Mouse (Mus musculus) naive thymus-derived CD4-positive, alpha-beta T cell, adult 2 months (primary cell): ENCODE data around the gene Sema5a.

Source experiments
- DNase-seq: peaks from one replicate; pipeline ENCODE4 v3.0.0-alpha.2; 2011; ENCODE audit warnings: low read depth

The Sema5a gene

DNA sequence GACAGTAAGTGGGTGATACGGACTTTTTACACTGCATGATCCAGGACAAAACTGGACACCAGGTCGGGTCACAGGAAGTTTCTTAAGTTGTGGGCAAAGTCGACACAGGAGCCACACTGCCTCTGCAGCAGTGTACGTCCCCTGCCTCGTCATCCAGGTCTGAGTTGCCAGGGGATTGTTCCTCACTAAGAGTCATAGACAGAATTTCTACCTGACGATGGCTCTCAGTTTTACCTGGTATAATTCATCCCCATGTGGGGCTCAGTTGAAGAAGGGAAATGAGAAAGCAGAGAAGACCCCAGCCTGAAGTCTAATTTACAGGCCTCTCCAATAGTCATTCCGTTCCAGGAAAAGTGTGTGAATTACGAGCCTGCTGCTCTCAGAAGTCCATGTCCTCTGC lies 66.2 kb downstream of the Sema5a start:
- DNase-seq: no peak

DNA sequence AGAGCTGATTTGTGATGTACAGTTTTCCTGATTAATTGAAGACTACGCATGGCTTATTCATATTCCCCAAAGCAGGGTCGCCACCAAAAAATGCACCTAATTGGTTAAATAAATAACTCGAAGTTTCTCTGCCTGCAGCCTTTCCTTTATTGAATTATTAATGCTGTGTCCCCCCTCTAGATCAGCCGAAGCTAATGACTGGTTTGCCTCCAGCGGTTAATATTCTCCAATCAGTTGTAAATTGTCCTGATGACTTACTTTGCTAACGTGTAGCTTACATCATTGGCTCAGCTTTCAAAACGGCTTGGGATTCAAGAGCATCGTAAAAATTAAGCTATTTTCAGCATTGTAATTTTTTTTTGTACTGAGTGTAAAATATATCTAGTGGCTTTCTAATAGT lies 66.7 kb downstream of the Sema5a start:
- DNase-seq: no peak

DNA sequence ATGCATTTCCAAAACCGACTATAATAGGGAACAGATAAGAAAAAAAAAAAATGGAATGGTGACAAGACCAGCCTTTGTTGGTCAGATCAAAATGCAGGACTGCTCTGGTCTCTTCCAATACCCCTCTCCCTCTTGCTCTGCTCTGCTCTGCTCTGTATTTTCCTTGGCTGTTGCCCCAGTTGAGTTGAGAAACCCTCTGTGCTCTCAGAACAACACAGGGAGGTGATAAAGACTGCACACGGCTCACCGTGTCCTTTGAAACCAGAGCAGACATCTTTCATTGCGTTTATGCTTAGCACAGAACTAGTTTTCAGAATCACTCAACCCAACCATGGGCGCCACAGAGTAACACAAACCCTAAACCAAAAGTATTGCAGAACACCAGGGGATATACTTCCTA lies 72.5 kb downstream of the Sema5a start:
- DNase-seq: no peak

DNA sequence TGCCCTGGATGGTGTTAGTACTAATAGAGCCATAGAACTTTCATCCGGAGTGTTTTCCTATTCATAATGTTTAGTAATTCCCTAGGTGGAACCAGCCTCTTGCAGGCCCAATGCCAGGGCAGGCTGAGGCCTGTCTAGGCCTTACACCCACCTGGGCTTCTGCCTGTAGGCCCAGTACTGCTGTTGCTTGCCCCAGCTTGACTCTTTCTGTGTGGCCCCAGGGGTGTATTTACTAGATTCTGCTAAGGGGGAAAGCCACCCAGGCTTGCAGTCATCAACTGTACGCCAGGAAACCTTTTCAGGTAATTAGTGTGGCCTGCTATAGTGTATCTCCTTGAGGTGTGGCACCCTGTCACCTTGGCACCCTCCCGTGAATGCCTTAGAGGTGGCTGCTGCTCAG lies 76.1 kb downstream of the Sema5a start:
- no peak for DNase-seq

DNA sequence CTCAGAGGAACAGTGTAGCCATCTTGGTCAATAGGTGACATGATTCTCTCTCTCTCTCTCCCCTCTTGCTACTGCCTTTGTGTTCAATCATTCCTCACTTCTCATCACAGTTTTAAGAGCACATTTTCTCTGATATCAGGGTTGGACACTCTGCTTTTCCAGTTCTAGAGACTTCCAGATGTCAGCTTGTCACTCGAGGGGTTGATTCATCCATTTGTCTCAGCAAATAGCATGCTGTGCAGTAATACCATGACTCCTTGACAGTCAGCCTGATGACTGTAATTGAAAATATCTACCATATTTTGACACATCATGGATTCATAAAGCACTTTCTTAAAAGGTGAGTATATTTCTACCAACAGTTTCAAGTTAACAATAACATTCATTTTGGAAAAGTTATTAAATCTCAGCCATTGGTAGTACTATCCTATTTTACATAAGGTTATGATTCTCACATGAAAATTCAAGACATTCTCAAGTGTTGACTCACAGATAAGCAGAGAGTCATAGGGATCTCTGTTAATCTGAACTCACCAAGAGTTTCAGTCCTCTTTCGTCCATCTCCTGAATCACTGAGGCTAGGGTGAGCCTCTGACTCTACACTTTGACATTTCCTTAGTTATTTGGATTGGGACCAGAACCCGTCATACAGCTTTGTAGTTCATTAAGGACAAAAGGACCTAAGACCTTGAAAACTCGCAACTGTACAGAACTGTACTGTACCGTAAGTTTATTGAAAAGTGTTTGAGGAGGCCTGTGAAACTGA lies 78.0 kb downstream of the Sema5a start:
- no peak for DNase-seq

DNA sequence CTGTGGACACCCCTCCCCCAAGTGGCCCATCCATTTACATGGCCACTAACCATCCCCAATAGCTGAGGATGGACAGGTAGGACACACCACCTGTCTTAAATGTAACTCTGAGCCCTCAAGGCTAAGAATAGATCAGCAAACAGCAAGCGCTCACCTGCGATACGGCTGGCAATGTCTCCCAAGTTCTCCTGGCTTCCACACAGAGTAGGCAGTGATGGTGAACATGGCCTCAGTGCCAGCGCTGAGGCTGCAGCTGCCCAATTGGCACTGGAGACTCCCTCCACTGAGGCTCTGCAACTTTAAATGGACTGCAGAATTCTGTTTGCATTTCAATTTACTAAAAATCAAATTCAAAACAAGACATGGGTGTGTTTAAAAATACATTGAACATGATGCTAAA lies 78.6 kb downstream of the Sema5a start:
- DNase-seq: no peak

DNA sequence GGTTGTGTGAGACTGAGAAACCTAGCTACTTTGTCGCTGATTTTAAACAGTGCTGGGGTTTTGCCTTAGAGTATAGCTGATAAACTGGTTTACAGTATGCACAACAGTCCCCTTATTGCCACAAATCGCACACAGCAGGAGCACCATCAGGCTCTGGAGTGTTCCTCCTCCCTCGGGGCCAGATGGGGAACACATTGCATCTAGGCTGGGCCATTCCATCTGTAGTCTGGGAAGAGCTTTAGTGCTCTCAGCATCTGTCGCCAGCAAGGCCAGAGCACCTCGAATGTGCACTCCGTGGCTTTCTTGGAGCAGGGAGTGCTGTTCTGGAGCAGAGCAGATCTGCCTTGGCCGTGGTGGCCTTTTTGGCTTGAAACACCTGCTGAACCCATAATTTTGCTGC lies 79.5 kb downstream of the Sema5a start:
- no peak for DNase-seq

DNA sequence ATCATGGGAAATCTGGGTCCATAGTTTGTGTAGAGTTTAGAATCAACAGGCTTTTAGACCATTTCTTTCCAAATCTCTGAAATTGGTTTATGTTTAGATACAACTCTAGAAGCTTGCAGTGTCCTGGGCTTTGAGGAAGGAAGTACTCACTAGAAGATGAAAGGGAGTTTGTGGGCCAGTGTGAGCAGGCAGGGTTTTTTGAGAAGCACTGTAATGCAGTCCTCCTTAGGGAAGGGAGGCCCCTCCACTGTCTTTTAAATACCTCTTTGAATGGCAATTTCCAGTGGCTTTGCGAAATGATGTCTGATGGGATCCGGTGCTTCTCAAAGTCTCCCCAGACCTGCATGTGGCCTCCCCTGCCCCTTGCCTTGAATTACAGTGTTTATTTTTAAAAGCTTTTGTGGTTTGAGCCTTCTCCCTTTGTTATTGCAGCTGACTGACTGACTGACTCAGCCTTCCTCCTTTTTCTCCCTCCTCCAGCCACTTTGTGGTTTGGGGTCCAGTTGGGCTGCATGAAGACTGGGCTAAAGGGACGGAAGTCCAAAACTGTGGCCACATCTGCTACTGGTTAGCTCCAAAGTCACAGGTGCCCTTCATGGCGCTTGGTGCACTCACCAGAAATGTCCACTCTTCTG lies 83.9 kb downstream of the Sema5a start:
- DNase-seq: no peak

DNA sequence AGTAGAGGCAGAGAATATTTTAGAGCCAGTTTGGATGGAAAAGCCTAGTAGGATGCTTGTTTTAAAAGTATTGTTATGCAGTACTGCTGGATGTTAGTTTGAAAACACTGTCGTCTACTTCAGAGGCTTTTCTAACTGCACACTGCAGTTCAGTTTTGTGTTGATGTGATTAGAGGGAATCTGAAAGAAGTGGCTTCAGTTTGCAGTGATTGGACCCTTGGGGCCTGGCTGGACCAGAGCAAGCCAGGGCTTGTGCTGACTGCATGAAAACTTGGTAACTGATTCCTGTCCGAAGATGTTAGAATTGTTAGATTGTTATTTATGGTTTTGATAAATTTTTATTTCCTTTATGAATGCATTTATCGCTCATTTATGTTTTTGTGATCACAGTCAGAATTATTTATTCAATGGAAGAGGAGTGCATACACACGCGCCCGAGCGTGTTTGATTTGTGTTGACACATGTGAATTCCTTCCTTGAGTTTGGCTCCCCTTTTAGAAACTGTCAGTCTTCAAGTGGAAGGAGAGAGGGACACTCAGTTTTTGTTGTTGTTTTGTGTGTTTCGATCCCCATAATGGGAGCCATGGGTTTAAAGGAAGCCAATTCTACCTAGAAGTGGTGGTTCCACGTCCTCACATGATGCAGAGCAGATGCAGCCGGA lies 85.2 kb downstream of the Sema5a start:
- DNase-seq: no peak

DNA sequence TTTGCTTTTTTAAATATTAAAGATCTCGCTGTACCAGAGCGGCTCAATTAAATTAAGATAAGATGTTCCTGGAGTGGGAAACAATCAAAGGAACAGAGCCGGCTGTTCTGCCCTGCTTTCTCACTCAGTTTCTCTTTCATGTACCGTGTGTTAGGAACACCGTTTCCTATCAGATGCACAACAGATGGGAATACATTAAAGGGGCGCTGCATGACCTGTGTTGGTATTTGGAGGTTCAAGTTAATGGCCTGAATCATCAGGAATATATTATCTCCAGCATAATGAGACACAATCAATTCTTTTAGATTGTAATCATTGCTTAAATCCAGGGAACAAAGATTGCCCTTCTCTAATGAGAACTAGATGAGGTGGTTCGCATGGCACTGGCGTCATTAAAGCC lies 85.8 kb downstream of the Sema5a start:
- no peak for DNase-seq

DNA sequence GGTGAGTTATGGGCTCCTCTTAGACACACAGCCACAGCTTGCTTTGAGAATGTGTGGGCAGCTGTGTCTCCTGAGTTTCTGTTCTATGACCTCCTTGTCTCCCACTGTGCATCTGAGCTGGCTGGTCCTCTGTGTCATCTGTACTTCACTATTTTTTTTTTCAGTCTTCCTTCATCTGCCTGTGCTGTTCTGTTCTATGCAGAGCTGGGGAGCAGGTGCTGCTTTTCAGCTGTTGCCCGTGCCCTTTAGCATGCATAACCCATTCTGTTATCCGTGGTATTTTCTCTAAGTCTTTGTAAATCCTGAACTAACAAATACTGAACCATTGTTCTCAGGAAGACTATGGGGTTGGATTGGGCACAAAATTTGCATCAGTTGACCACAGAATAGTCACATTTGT lies 86.4 kb downstream of the Sema5a start:
- DNase-seq: no peak

DNA sequence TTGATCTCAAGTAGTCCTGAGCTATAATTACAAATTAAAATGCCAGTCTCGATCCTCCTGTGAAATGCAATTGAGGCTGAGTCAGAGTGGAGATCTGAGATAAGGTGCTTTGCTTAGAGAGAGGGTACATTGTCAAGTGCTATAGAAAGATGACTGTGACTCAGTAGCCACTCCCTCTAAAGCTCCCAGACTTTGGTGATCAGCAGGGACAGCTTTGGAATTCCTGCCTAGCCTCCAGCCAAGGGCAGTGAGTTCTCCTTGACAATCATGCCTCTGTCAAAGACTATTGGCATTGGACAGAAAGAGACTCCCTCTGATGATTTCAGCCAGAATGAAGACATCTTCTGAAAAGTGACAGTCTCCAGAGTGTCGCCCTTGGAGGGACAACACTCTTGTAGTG lies 88.8 kb downstream of the Sema5a start:
- no peak for DNase-seq

DNA sequence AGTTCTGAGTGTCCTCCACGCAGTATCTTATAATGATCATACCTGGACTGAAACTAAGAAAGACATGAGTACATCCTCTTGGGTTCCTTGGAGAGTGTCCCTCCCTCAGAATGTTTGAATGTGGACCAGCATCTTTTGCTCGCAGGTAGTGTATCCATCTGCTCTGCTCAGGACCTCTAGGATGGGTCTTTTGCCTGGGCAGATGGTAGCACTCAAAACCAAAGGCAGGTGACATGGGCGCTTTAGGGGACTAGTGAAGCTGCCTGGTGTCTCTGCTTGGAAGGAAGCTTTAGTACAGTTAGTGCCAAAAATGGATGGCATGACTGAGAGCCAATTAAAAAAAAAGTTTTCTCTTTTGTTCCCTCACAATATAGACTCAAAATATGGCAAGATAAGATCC lies 93.2 kb downstream of the Sema5a start:
- no peak for DNase-seq

DNA sequence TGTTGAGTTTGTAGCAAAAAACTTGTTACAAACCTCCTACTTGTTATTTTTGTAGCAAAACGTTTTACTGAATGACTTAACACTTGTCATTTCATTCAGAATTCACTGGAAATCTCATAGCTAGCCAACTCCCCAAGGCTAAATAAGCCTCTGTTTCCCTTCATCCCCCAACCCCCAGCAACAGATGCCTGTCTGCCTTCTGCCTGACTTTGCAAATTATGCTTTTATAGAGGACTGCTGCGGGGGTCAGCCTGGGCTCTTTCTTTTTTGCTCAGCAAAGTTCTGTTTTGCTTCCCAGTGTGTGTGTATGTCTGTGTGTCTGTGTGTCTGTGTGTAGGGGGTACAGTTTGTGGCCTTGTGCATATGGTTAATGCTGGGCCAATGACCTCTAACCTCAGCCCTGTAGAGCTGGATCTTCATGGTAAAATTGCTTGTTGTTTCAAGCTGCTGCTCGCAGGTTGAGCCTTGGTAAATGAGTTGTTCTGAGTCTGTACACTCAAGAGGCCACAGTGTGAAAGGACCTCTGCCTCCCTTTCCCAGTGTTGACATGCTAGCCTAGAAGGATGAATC lies 94.2 kb downstream of the Sema5a start:
- DNase-seq: no peak

DNA sequence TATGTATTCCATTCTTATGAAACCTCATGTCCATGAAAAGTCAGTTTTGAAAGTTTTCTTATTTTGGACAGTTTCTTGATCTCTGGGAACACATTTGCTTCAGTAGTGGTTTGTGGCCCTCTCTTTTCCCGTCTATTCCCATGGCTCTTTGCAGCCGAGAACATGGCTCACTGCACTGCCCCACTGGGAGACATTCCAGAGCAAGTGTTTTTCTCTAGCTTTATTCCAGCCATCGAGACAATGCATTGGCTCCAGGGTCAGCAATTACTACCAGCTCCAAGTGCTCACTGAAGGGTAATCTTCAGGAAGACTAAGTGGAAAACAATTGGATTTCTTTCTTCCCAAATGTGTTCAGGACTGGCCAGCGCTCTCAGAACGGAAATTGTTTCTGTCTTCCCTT lies 94.8 kb downstream of the Sema5a start:
- DNase-seq: no peak

DNA sequence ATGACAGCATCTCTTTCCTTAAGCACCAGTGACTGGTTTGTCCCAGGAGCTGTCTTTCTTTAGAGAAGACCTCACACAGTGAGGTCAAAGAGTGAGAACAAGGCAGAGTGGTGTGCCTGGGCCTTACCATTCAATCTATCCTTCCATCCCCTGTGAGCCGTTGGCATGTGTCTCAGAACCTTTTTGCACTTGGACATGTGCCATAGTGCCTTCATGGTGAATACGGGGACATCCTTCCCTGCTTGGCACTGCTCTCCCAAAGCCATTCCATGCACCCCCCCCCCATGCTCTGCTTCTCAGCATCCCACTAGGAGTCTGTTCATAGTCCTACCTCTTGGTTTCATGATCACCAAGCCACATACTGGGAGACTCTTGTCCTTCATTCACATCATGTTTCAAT lies 96.8 kb downstream of the Sema5a start:
- no peak for DNase-seq

DNA sequence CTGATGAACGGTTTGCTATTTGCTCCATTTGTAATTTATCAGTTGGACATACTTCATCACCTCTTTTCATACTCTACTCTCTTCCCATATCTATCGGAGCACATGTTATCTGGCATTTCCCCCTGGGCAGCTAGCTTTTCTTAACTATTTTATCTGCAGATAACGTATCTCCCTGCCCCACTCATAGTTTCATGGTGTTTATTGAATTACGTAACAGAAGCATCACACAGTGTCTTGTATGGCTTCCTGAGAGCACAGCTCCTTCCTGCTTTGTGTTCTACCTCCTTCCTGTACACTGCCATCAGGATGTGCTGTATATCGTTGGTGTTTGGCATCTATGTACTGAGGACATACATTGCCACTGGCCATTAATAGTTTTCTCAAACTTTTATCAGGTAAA lies 98.9 kb downstream of the Sema5a start:
- no peak for DNase-seq

DNA sequence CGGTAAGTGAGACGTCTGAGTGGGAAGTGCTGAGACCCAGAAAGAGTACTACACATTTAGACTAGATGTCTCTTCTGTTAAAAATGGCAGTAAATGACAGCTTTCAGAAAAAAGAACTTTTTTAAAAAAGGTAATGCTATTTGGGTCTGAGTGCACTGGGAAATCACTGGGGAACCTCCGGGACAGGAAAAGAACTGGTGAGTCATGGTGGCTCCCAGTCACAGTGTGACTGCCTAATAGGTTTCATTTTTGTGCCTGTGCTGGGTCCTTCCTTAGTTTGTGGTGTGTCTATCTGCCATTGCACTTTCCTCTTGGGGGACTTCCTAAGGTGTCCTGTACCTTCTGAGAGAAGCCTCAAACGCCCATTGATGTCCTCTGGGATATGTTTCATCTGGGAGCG lies 102.7 kb downstream of the Sema5a start:
- DNase-seq: no peak

DNA sequence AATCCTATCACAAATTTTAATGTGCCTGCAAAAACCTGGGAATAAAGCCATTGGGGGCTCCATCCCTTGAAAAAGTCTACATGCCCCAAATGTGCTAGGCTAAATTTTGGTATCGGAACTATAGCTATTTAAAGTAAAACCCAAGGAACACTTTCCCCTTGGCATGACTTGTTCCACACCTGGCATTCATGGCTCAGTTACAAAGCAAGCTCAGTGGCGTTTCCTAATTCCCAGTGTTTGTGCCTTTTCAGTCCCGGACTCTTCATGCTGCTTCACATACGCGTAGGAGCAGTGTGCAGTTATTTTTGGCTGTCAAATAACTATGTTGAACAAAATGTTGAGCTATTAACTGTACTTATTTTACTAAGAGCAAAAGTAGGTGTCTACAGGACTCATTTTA lies 104.7 kb downstream of the Sema5a start:
- no peak for DNase-seq

DNA sequence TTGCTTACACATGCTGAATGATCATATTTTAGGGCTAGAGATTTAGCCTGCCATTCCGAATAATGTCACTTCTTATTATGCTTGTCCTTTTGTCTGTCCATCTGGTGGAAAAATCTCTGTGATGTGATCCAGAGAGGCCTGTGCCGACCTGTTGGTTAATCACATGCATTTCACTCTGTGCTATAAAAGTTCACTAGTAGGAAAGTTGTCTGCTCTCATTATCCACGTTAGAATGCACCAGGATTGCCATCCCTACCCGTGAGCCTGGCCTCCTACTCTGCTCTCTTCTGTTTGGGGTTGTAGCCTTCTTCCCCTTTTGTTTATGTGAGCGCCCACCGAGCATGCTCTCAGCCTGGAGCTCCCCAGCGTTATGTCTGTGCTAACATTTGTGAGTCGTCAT lies 108.4 kb downstream of the Sema5a start:
- DNase-seq: no peak

DNA sequence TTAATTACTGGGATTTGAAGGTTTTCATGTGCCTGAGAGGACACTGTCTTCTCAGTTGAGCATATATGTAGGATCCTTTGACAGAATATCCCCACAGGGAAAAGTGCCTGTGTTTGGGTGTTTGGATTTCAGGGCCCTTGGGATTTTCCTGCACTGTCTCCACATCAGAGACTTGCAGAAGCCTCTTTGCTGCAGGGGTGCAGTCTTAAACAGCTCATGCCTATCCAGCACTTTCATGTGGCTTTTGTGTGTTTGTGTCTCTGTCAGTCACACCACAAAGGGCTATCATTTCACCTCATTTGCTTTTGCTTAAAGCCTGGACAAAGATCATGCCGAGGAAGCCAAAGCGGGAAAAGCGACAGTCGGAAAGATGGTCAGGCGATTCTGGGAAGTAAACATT lies 108.9 kb downstream of the Sema5a start:
- no peak for DNase-seq

DNA sequence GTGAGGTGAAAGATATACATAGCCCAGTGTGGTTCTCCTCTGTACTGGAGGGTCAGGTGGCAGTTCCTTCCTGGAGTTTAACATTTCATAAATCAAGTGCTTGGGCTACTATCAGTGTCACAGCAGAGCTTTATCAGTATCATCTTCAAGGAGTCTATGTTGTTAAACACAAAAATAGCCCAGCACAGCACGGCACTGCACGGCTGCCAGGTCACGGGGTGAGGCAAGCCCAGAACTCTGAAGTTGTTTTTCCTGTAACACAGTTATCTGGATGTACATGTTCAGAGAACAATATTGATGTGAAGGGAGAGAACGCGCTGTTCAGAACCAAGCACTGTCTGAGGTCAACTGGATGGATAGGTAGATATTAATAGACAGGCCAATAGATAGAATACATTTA lies 112.2 kb downstream of the Sema5a start:
- no peak for DNase-seq

DNA sequence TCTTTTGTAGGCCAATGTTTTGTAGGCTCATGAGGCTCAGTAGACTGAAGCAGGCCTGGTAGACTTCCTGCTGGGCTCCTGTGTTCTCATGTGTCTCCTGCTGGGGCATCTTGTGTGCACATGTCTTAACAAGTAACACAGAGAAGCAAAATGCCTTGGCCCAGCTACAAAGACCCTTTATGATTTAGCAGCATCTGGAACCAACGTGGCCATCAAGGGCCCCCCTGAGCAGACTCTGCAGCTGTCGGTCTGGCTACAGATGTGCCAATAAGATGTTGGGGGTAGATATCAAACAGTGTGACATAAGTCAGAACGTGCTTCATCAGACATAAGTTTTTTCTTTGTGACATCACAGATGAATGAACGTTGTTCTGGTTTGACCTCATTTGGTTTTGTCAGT lies 123.2 kb downstream of the Sema5a start:
- no peak for DNase-seq
